Mouse (Mus musculus): ENCODE results near the gene Ubxn4. TPM values are rescaled to one million over a fixed set of nuclear protein-coding genes. Genes with fewer than 3 reads are reported as not detected.

Gene Ubxn4
- polyA plus RNA-seq, 2 experiments = 14.9 to 27.2 TPM

DNA sequence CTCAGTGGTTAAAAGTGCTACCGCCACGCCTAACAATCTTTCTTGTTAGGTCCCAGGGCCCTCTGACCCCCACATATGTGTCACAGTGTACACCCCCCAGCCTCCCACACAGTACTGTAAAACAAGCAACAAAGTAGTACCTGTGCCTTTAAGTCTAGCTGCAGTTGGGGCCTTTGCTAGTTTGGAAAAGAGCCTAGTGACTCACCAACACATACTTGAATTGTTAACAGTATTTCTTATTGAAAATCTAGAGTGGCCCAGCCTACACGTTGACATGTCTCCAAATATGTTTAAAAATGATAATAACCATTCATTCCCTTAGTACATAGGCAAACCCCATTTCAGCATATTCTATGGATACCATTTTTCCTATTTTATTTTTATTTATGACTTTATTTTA, 27.0 kb downstream of the Ubxn4 start:
- Histone ChIP-seq H3K9me3 (ENCODE audit: control insufficient read depth, low read length) (no peaks in the 10 kb centered on the region), H3K4me3 (ENCODE audit: insufficient read depth in 1 of 2, low read depth in 2 of 2, low read length in 2 of 2) (no peak overlapping the region), H3K36me3 (replicated peaks; ENCODE audit: control insufficient read depth, insufficient read depth, low read depth) (peaks cover 50% of the 10 kb centered on the region), H3K4me2 (ENCODE audit: low read depth) (no peak overlapping the region), H3K4me1 (replicated peaks; ENCODE audit: control insufficient read depth in 2 of 2, insufficient read depth in 2 of 2, low read length in 1 of 2) (peaks cover 2 to 3% of the 10 kb centered on the region in 2 experiments; a peak in 2 of 4 replicates), H3K9ac (replicated peaks) (no peak overlapping the region), H3K27ac (no peak overlapping the region), H3K27me3 (ENCODE audit: control insufficient read depth, insufficient read depth, low read length) (no peaks in the 10 kb centered on the region)
- no peak for DNase-seq (ENCODE audit: low read depth in 3 of 3, low spot score in 3 of 3)
- no peak for ATAC-seq (ENCODE audit: insufficient read depth)
- no peak for TF ChIP-seq CTCF (IDR thresholded peaks at IDR 0.05; ENCODE audit: low read depth)
- no peak for TF ChIP-seq EP300 (IDR thresholded peaks at IDR 0.05; ENCODE audit: low read depth)
- 82% methylated on average over 3 of the region's 3 CpGs for WGBS (ENCODE audit: insufficient replicate concordance)

DNA sequence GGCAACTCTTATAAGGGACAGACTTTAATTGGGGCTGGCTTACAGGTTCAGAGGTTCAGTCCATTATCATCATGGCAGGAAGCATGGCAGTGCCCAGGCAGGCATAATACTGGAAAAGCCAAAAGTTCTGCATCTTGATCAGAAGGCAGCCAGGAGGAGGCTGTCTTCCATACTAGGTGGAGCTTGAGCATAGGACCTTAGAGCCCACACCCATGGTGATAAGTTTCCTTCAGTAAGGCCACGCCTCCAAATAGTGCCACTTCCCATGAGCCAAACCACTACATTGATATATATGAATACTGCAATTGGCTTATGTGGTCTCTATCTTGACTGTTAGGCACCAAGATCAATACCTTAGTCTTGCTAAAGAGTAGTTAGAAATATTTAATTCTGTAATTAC, 32.1 kb downstream of the Ubxn4 start:
- Histone ChIP-seq H3K9me3 (ENCODE audit: control insufficient read depth, low read length) (no peaks in the 10 kb centered on the region), H3K27me3 (ENCODE audit: control insufficient read depth, insufficient read depth, low read length) (no peaks in the 10 kb centered on the region), H3K9ac (replicated peaks) (no peak overlapping the region), H3K36me3 (replicated peaks; ENCODE audit: control insufficient read depth, insufficient read depth, low read depth) (peaks cover 46% of the 10 kb centered on the region), H3K27ac (no peak overlapping the region), H3K4me2 (ENCODE audit: low read depth) (no peak overlapping the region), H3K4me3 (ENCODE audit: insufficient read depth in 1 of 2, low read depth in 2 of 2, low read length in 2 of 2) (no peak overlapping the region), H3K4me1 (replicated peaks; ENCODE audit: control insufficient read depth in 2 of 2, insufficient read depth in 2 of 2, low read length in 1 of 2) (peaks cover 2 to 5% of the 10 kb centered on the region in 2 experiments; a peak in 2 of 4 replicates)
- ATAC-seq (ENCODE audit: insufficient read depth) (peak; percentile 48; the same call in 1 of the 2 replicates), DNase-seq (ENCODE audit: low read depth in 3 of 3, low spot score in 3 of 3) (peak in 2 of 3 experiments; percentile 3 to 4)
- 40% methylated on average over 1 of the region's 1 CpGs for WGBS (ENCODE audit: insufficient replicate concordance)
- TF ChIP-seq EP300 (IDR thresholded peaks at IDR 0.05; ENCODE audit: low read depth) (no peak), CTCF (IDR thresholded peaks at IDR 0.05; ENCODE audit: low read depth) (no peak)

DNA sequence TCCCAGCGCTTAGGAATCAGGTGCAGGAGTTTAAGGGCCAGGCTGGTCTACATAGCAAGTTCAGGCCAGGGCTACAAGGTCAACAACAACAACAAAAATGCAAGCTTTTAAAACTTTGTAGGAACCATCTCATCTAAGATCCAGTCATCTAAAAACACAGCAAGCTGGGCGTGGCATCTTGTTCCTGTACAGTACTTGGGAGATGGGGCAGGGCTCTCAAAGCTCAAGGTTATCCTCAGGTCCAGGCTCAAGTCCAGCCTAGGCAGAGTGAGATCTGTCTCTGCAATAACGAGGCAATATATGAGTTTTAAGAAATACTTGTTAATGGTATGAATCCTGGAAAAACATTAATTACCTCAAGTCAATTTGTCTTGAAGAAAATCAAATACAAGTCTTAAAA, 34.8 kb downstream of the Ubxn4 start:
- Histone ChIP-seq H3K36me3 (replicated peaks; ENCODE audit: control insufficient read depth, insufficient read depth, low read depth) (peaks cover 34% of the 10 kb centered on the region), H3K4me3 (ENCODE audit: insufficient read depth in 1 of 2, low read depth in 2 of 2, low read length in 2 of 2) (no peak overlapping the region), H3K27ac (no peak overlapping the region), H3K4me2 (ENCODE audit: low read depth) (no peak overlapping the region), H3K9me3 (ENCODE audit: control insufficient read depth, low read length) (no peaks in the 10 kb centered on the region), H3K27me3 (ENCODE audit: control insufficient read depth, insufficient read depth, low read length) (no peaks in the 10 kb centered on the region), H3K9ac (replicated peaks) (no peak overlapping the region), H3K4me1 (replicated peaks; ENCODE audit: control insufficient read depth in 2 of 2, insufficient read depth in 2 of 2, low read length in 1 of 2) (peaks cover 2 to 5% of the 10 kb centered on the region in 2 experiments; a peak in 2 of 4 replicates)
- DNase-seq (ENCODE audit: low read depth in 3 of 3, low spot score in 3 of 3) (no peak), ATAC-seq (ENCODE audit: insufficient read depth) (no peak)
- TF ChIP-seq CTCF (IDR thresholded peaks at IDR 0.05; ENCODE audit: low read depth) (no peak), EP300 (IDR thresholded peaks at IDR 0.05; ENCODE audit: low read depth) (no peak)
- WGBS (ENCODE audit: insufficient replicate concordance) = 70% methylated on average over 3 of the region's 3 CpGs

DNA sequence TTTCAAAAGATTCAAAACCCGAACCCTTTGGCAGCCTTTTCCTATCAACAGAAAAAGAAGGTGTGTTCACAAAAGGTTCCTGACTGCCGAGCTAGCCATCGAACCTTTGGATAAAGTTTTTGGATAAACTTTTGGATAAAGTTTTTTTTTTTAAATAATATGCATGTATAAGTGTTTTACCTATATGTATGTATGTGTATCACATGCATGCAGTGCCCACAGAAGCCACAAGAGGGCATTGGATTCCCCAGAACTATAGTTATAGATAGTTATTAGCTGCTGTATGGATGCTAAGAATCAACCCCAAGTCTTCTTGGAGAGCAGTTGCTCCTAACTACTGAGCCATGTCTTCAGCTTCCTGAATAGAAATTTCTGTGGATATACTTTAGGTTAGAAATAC, 38.0 kb downstream of the Ubxn4 start:
- Histone ChIP-seq H3K9me3 (ENCODE audit: control insufficient read depth, low read length) (no peaks in the 10 kb centered on the region), H3K27ac (no peak overlapping the region), H3K36me3 (replicated peaks; ENCODE audit: control insufficient read depth, insufficient read depth, low read depth) (peaks cover 13% of the 10 kb centered on the region), H3K4me1 (replicated peaks; ENCODE audit: control insufficient read depth in 2 of 2, insufficient read depth in 2 of 2, low read length in 1 of 2) (no peaks in the 10 kb centered on the region), H3K9ac (replicated peaks) (no peak overlapping the region), H3K27me3 (ENCODE audit: control insufficient read depth, insufficient read depth, low read length) (no peaks in the 10 kb centered on the region), H3K4me3 (ENCODE audit: insufficient read depth in 1 of 2, low read depth in 2 of 2, low read length in 2 of 2) (no peak overlapping the region), H3K4me2 (ENCODE audit: low read depth) (no peak overlapping the region)
- ATAC-seq (ENCODE audit: insufficient read depth) = no peak
- TF ChIP-seq CTCF (IDR thresholded peaks at IDR 0.05; ENCODE audit: low read depth) = peak; percentile 36; the same call in 1 of the 2 replicates
- no peak for TF ChIP-seq EP300 (IDR thresholded peaks at IDR 0.05; ENCODE audit: low read depth)
- no peak for DNase-seq (ENCODE audit: low read depth in 3 of 3, low spot score in 3 of 3)
- WGBS (ENCODE audit: insufficient replicate concordance) = 76% methylated on average over 3 of the region's 3 CpGs

DNA sequence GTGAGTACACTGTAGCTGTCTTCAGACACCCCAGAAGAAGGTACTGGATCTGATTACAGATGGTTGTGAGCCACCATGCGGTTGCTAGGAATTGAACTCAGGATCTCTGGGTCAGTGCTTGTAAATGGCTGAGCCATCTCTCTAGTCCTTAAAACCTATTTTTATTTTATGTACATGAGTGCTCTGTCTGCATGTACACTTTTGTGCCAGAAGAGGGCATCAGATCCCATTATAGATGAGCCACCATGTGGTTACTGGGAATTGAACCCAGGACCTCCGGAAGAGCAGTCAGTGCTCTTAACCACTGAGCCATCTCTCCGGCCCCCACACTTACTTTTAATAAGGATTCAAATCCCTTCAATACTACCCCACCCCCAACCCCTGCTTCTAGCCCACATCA, 39.2 kb downstream of the Ubxn4 start:
- no peaks in the 10 kb centered on the region for H3K4me1 ChIP-seq (replicated peaks; ENCODE audit: control insufficient read depth in 2 of 2, insufficient read depth in 2 of 2, low read length in 1 of 2)
- no peaks in the 10 kb centered on the region for H3K9me3 ChIP-seq (ENCODE audit: control insufficient read depth, low read length)
- DNase-seq (ENCODE audit: low read depth in 3 of 3, low spot score in 3 of 3) = no peak
- no peaks in the 10 kb centered on the region for H3K27me3 ChIP-seq (ENCODE audit: control insufficient read depth, insufficient read depth, low read length)
- H3K4me2 ChIP-seq (ENCODE audit: low read depth) = no peak overlapping the region
- no peak for TF ChIP-seq EP300 (IDR thresholded peaks at IDR 0.05; ENCODE audit: low read depth)
- peak; percentile 10; the same call in 1 of the 2 replicates for TF ChIP-seq CTCF (IDR thresholded peaks at IDR 0.05; ENCODE audit: low read depth)
- H3K27ac ChIP-seq = no peak overlapping the region
- peaks cover 4% of the 10 kb centered on the region for H3K36me3 ChIP-seq (replicated peaks; ENCODE audit: control insufficient read depth, insufficient read depth, low read depth)
- H3K9ac ChIP-seq (replicated peaks) = no peak overlapping the region
- no peak overlapping the region for H3K4me3 ChIP-seq (ENCODE audit: insufficient read depth in 1 of 2, low read depth in 2 of 2, low read length in 2 of 2)
- 76% methylated on average over 3 of the region's 3 CpGs for WGBS (ENCODE audit: insufficient replicate concordance)
- ATAC-seq (ENCODE audit: insufficient read depth) = no peak
